ENCODE assay signal across 16 mouse cellular contexts in the genomic region with DNA sequence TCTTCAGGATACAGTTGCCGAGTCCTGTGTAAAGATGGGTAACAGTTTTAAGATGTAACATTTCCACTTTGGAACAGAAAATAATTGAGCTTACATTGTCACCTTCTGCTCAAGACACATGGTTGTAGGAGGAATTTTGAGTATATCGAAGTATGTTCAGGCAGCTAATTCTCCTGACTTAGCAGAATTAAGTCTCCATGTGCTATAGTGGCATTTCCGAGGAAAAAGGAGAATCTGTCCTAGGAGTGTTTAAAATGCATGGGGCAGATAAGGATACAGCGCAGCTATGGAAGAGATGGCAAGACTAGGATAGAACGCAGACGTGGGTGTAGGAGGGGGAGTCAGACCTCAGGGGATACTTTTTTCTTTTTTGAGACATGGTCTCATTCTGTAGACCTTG.
"Had no signal": no experiment of that assay in that cellular context is flagged by ENCODE, and none has a peak within 500 bp of the region (broad histone marks: within the 10 kb centered on the region; RNA-seq: fewer than 3 reads in every experiment).

No protein-coding gene starts in this region.

- H3K4me3 ChIP-seq: limb, embryonic 12.5 days; liver, embryonic 13.5 days; lung, embryonic 15.5 days; megakaryocyte, embryonic 14.5 days; neural tube, embryonic 13.5 days had no signal

- H3K27ac ChIP-seq: limb, embryonic 12.5 days; liver, embryonic 13.5 days; lung, embryonic 15.5 days; macrophage; neural tube, embryonic 13.5 days had no signal

- H3K27me3 ChIP-seq: limb, embryonic 12.5 days; liver, embryonic 13.5 days; lung, embryonic 15.5 days; megakaryocyte, embryonic 14.5 days; neural tube, embryonic 13.5 days had no signal

- H3K9me3 ChIP-seq: limb, embryonic 12.5 days; liver, embryonic 13.5 days; lung, embryonic 15.5 days; megakaryocyte, embryonic 14.5 days; neural tube, embryonic 13.5 days had no signal

- ATAC-seq: liver, postnatal 0 days; midbrain, embryonic 16.5 days had no signal

- DNase-seq: kidney, postnatal 10 days; kidney, postnatal 4 days; liver; liver, embryonic 13.5 days; liver, postnatal 0 days; lung, postnatal 14 days; retina, postnatal 1 day; right cerebral cortex, postnatal 14 days; thymus, postnatal 4 days had no signal

- H3K36me3 ChIP-seq: limb, embryonic 12.5 days; liver, embryonic 13.5 days; lung, embryonic 15.5 days; neural tube, embryonic 13.5 days had no signal

- H3K9ac ChIP-seq: limb, embryonic 12.5 days; liver, embryonic 13.5 days; liver, postnatal 0 days; lung, embryonic 15.5 days; neural tube, embryonic 13.5 days had no signal

- H3K4me1 ChIP-seq: limb, embryonic 12.5 days; liver, embryonic 13.5 days; lung, embryonic 15.5 days; neural tube, embryonic 13.5 days had no signal

- H3K4me2 ChIP-seq: limb, embryonic 12.5 days; liver, embryonic 13.5 days; lung, embryonic 15.5 days; midbrain, embryonic 11.5 days; neural tube, embryonic 13.5 days had no signal
